Mouse (Mus musculus) heart, embryonic 11.5 days (tissue): ENCODE data around the gene Impg2. TPM values are rescaled to one million over a fixed set of nuclear protein-coding genes. Genes with fewer than 3 reads are reported as not detected.

Experiments
- ATAC-seq: fragments of 200-750 bp; cut with Nextera tagmentation; replicated peaks from 2 replicates; pipeline ENCODE4 v1.8.0; 2017; ENCODE audit warnings: moderate library complexity; ENCODE audit not compliant: insufficient number of reproducible peaks, low FRiP score, low TSS enrichment
- H3K27ac ChIP-seq: fragments of 300-500 bp; sonication (generic); 2 replicates; pipeline ENCODE4 v1.5.1; 2014; ENCODE audit warnings: mild to moderate bottlenecking, low read depth, low read length
- H3K27me3 ChIP-seq: fragments of 300-500 bp; sonication (generic); 2 replicates; pipeline ENCODE4 v1.6.1; 2014; ENCODE audit warnings: mild to moderate bottlenecking, low read length, mixed read lengths; ENCODE audit not compliant: control insufficient read depth, insufficient read depth
- H3K36me3 ChIP-seq: fragments of 300-500 bp; sonication (generic); 2 replicates; pipeline ENCODE4 v1.6.1; 2014; ENCODE audit warnings: mild to moderate bottlenecking, low read length, moderate library complexity, mixed read lengths; ENCODE audit not compliant: control insufficient read depth, insufficient read depth
- H3K4me1 ChIP-seq: fragments of 300-500 bp; sonication (generic); 2 replicates; pipeline ENCODE4 v1.6.1; 2014; ENCODE audit warnings: low read length; ENCODE audit not compliant: control insufficient read depth, insufficient read depth
- H3K4me2 ChIP-seq: fragments of 300-500 bp; sonication (generic); 2 replicates; pipeline ENCODE4 v1.6.1; 2014; ENCODE audit warnings: mild to moderate bottlenecking, moderate library complexity
- H3K4me3 ChIP-seq: fragments of 300-500 bp; sonication (generic); 2 replicates; pipeline ENCODE4 v1.5.1; 2014; ENCODE audit warnings: low read depth, low read length
- H3K9ac ChIP-seq: fragments of 300-500 bp; sonication (generic); 2 replicates; pipeline ENCODE4 v1.6.1; 2014; ENCODE audit warnings: mild to moderate bottlenecking, low read depth, low read length, moderate library complexity
- H3K9me3 ChIP-seq: fragments of 300-500 bp; sonication (generic); replicated peaks from 2 replicates; pipeline ENCODE4 v1.6.1; 2016; ENCODE audit warnings: low read length; ENCODE audit not compliant: control insufficient read depth
- WGBS: fragments of 180-500 bp; shearing (Covaris S2); extraction: QIAGEN DNeasy Blood & Tissue Kit; methylation state at CpG from one replicate; pipeline ENCODE4 v1.1.7; 2014; ENCODE audit not compliant: insufficient replicate concordance; 5-methylcytosine and 5-hydroxymethylcytosine counted together
- polyA plus RNA-seq: library from polyadenylated mRNA; unstranded; fragments of >200 nt; fragmentation: Nextera tagmentation; extraction: Ambion mirVana; gene quantifications from 2 replicates; pipeline ENCODE4 v1.2.1, GENCODE M21; 2014

The Impg2 gene
- 0.10 and 0.11 TPM in 2 replicates for polyA plus RNA-seq

- no peaks in the 10 kb centered on the region for H3K27me3 ChIP-seq
- H3K4me2 ChIP-seq: no peak within 1 kb of the TSS
- H3K4me3 ChIP-seq: no peak within 1 kb of the TSS
- no peaks in the 10 kb centered on the region for H3K36me3 ChIP-seq
- ATAC-seq: no peak
- WGBS: 68% methylated on average over 6 of the region's 6 CpGs
- H3K9me3 ChIP-seq: no peaks in the 10 kb centered on the region
- no peak within 1 kb of the TSS for H3K27ac ChIP-seq
- no peaks in the 10 kb centered on the region for H3K4me1 ChIP-seq
- no peak within 1 kb of the TSS for H3K9ac ChIP-seq
These were observed at the start of gene Impg2 for GRCm38 (mm10) chr16:56204051-56204450. Gene Impg2, plus strand, starts transcription at chr16:56204313.

DNA sequence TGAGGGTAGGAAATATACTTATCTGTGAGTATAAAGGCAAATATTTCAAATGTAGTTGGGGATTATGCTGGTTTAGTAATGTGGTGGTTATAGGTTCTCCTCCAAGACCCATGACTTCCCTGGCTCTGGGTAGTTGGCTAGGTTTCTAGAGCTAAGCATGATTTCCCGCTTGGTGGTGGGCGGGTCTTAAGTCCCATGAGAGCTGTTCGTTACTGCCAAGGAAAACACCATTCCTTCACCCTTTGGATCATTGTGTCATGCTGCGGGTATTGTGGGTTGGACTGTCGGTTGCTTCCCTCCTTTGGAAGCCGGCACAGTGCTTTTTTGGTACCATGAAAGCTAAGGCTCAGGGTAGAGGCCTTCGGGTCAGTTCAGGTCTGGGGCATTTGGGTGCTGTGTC is 40.6 kb upstream of the Impg2 start:
- no peaks in the 10 kb centered on the region for H3K27me3 ChIP-seq
- 84% methylated on average over 7 of the region's 7 CpGs for WGBS
- H3K36me3 ChIP-seq: no peaks in the 10 kb centered on the region
- no peak overlapping the region for H3K9ac ChIP-seq
- no peak overlapping the region for H3K27ac ChIP-seq
- no peaks in the 10 kb centered on the region for H3K4me1 ChIP-seq
- no peak overlapping the region for H3K4me2 ChIP-seq
- ATAC-seq: no peak
- H3K9me3 ChIP-seq: no peaks in the 10 kb centered on the region
- H3K4me3 ChIP-seq: no peak overlapping the region

DNA sequence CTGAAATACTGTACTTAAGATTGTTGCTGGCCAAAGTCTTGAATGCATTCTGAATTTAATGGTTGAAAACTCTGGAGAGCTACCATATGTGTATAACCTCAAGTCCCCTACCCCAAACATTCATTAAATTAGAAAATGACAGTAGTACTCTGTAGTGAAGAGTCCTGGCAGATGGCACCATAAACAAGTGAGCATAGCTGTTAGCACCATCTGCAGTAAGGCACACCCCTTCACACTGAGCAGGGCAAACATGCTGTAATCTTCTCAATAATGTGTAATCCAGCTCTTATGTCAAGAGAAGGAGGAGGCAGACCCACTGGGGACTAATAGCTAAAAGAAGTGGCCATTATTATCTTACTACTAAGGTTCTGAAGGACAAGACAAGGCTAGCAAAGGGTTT is 33.9 kb upstream of the Impg2 start:
- Histone ChIP-seq H3K9ac (no peak overlapping the region), H3K27me3 (no peaks in the 10 kb centered on the region), H3K9me3 (no peaks in the 10 kb centered on the region), H3K4me3 (no peak overlapping the region), H3K4me1 (no peaks in the 10 kb centered on the region), H3K36me3 (peaks cover 2% of the 10 kb centered on the region), H3K4me2 (no peak overlapping the region), H3K27ac (no peak overlapping the region)
- no peak for ATAC-seq

- WGBS: 65% methylated on average over 8 of the region's 8 CpGs
- no peaks in the 10 kb centered on the region for H3K4me1 ChIP-seq
- no peak overlapping the region for H3K4me3 ChIP-seq
- no peak overlapping the region for H3K9ac ChIP-seq
- ATAC-seq: no peak
- peaks cover 4% of the 10 kb centered on the region for H3K36me3 ChIP-seq
- no peak overlapping the region for H3K27ac ChIP-seq
- H3K27me3 ChIP-seq: no peaks in the 10 kb centered on the region
- H3K4me2 ChIP-seq: no peak overlapping the region
- no peaks in the 10 kb centered on the region for H3K9me3 ChIP-seq
These were observed 28.1 kb upstream of the Impg2 start for GRCm38 (mm10) chr16:56175867-56176581.

- Histone ChIP-seq H3K4me3 (no peak overlapping the region), H3K9me3 (no peaks in the 10 kb centered on the region), H3K27me3 (no peaks in the 10 kb centered on the region), H3K27ac (no peak overlapping the region), H3K9ac (no peak overlapping the region), H3K36me3 (peaks cover 11% of the 10 kb centered on the region), H3K4me2 (no peak overlapping the region), H3K4me1 (no peaks in the 10 kb centered on the region)
- no peak for ATAC-seq
- 78% methylated on average over 4 of the region's 4 CpGs for WGBS
These were observed 17.2 kb upstream of the Impg2 start for GRCm38 (mm10) chr16:56186863-56187262.

GRCm38 (mm10) chr16:56188198-56188597 is 15.9 kb upstream of the Impg2 start:
- Histone ChIP-seq H3K36me3 (peaks cover 11% of the 10 kb centered on the region), H3K9me3 (no peaks in the 10 kb centered on the region), H3K4me3 (no peak overlapping the region), H3K9ac (no peak overlapping the region), H3K4me2 (no peak overlapping the region), H3K27ac (no peak overlapping the region), H3K4me1 (no peaks in the 10 kb centered on the region), H3K27me3 (no peaks in the 10 kb centered on the region)
- 93% methylated on average over 9 of the region's 9 CpGs for WGBS
- ATAC-seq: no peak

DNA sequence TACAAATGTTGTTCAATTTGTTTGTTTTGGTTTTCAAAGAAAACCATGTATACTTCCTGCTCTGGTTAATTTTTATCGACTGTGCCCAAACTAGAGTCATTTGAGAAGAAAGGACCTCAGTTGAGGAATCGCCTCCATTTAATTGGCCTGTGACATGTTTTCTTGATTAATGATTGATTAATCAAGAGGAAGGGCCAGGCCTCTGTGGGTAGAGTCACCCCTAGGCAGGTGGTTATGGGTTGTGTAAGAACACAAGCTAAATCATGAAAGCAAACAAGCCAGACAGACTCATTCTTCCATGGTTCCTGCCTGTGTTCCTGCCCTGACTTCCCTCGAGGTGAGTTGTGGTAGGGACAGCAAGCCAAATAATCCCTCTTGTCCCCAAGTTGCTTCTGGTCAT is 8.6 kb downstream of the Impg2 start:
- H3K4me3 ChIP-seq: no peak overlapping the region
- no peak for ATAC-seq
- no peaks in the 10 kb centered on the region for H3K36me3 ChIP-seq
- H3K9me3 ChIP-seq: no peaks in the 10 kb centered on the region
- H3K4me1 ChIP-seq: no peaks in the 10 kb centered on the region
- H3K27me3 ChIP-seq: no peaks in the 10 kb centered on the region
- 76% methylated on average over 3 of the region's 3 CpGs for WGBS
- no peak overlapping the region for H3K4me2 ChIP-seq
- no peak overlapping the region for H3K9ac ChIP-seq
- H3K27ac ChIP-seq: no peak overlapping the region

GRCm38 (mm10) chr16:56227686-56228085 is 23.6 kb downstream of the Impg2 start:
- Histone ChIP-seq H3K9me3 (no peaks in the 10 kb centered on the region), H3K9ac (no peak overlapping the region), H3K36me3 (no peaks in the 10 kb centered on the region), H3K4me2 (no peak overlapping the region), H3K4me3 (no peak overlapping the region), H3K27ac (no peak overlapping the region), H3K27me3 (no peaks in the 10 kb centered on the region), H3K4me1 (no peaks in the 10 kb centered on the region)
- ATAC-seq: no peak

GRCm38 (mm10) chr16:56229455-56229854 is 25.3 kb downstream of the Impg2 start:
- H3K4me2 ChIP-seq: no peak overlapping the region
- no peak for ATAC-seq
- H3K9ac ChIP-seq: no peak overlapping the region
- H3K36me3 ChIP-seq: no peaks in the 10 kb centered on the region
- no peak overlapping the region for H3K27ac ChIP-seq
- no peaks in the 10 kb centered on the region for H3K4me1 ChIP-seq
- no peaks in the 10 kb centered on the region for H3K27me3 ChIP-seq
- no peak overlapping the region for H3K4me3 ChIP-seq
- H3K9me3 ChIP-seq: no peaks in the 10 kb centered on the region
- 55% methylated on average over 2 of the region's 2 CpGs for WGBS
